Mouse (Mus musculus) midbrain, postnatal 0 days (tissue): Measurements from ENCODE around the gene Mmadhc. TPM values are rescaled to one million over a fixed set of nuclear protein-coding genes. Genes with fewer than 3 reads are reported as not detected.

Experiments used
- ATAC-seq: fragments of 200-750 bp; cut with Nextera tagmentation; 2 replicates; pipeline ENCODE4 v1.8.0; 2017; ENCODE audit warnings: moderate number of reproducible peaks, mild to moderate bottlenecking, moderate TSS enrichment, moderate library complexity; ENCODE audit not compliant: low FRiP score
- DNase-seq: peaks from one replicate; pipeline ENCODE4 v3.0.0-alpha.2; 2015; ENCODE audit warnings: low spot score
- H3K27ac ChIP-seq: fragments of 300-500 bp; sonication (generic); 2 replicates; pipeline ENCODE4 v1.5.1; 2014; ENCODE audit warnings: low read depth, mild to moderate bottlenecking, low read length, mixed read lengths
- H3K27me3 ChIP-seq: fragments of 300-500 bp; sonication (generic); 2 replicates; pipeline ENCODE4 v1.6.1; 2014; ENCODE audit warnings: low read length, control low read depth, mixed read lengths; ENCODE audit not compliant: insufficient read depth
- H3K36me3 ChIP-seq: fragments of 300-500 bp; sonication (generic); 2 replicates; pipeline ENCODE4 v1.6.1; 2014; ENCODE audit warnings: low read length, control low read depth, mixed read lengths; ENCODE audit not compliant: insufficient read depth
- H3K4me1 ChIP-seq: fragments of 300-500 bp; sonication (generic); 2 replicates; pipeline ENCODE4 v1.6.1; 2014; ENCODE audit warnings: mild to moderate bottlenecking, control low read depth, antibody characterized with exemption, low read length, mixed read lengths; ENCODE audit not compliant: insufficient read depth
- H3K4me2 ChIP-seq: fragments of 300-500 bp; sonication (generic); 2 replicates; pipeline ENCODE4 v1.6.1; 2014; ENCODE audit warnings: low read depth, mild to moderate bottlenecking, low read length, mixed read lengths; ENCODE audit not compliant: poor library complexity, severe bottlenecking
- H3K4me3 ChIP-seq: fragments of 300-500 bp; sonication (generic); 2 replicates; pipeline ENCODE4 v1.5.1; 2014; ENCODE audit warnings: low read depth, mild to moderate bottlenecking, low read length, moderate library complexity
- H3K9ac ChIP-seq: fragments of 300-500 bp; sonication (generic); replicated peaks from 2 replicates; pipeline ENCODE4 v1.6.1; 2014; ENCODE audit warnings: mild to moderate bottlenecking, low read length, moderate library complexity, mixed read lengths; ENCODE audit not compliant: poor library complexity, severe bottlenecking
- H3K9me3 ChIP-seq: fragments of 300-500 bp; sonication (generic); 2 replicates; pipeline ENCODE4 v1.6.1; 2016; ENCODE audit warnings: low read length, control low read depth
- CTCF ChIP-seq: IDR thresholded peaks from 2 replicates; pipeline ENCODE4 v1.5.1; 2016; ENCODE audit warnings: antibody characterized with exemption, mild to moderate bottlenecking
- WGBS: fragments of 180-500 bp; shearing (Covaris S2); extraction: QIAGEN DNeasy Blood & Tissue Kit; methylation state at CpG from one replicate; pipeline ENCODE4 v1.1.7; 2014; 5-methylcytosine and 5-hydroxymethylcytosine counted together
- polyA plus RNA-seq: library from polyadenylated mRNA; unstranded; fragments of >200 nt; fragmentation: Nextera tagmentation; extraction: Ambion mirVana; gene quantifications from 2 replicates; pipeline ENCODE4 v1.2.1, GENCODE M21; 2015
- total RNA-seq: library from RNA; depleted of rRNA; stranded (reverse); fragments of >200 nt; gene quantifications from 2 replicates; pipeline ENCODE4 v1.2.3, GENCODE M21; 2014

The Mmadhc gene
- total and polyA plus RNA-seq, 2 experiments from 2014 or later: 58.0 to 130 TPM

- Histone ChIP-seq H3K27me3 (no peaks in the 10 kb centered on the region), H3K4me3 (no peak overlapping the region), H3K9ac (no peak overlapping the region), H3K36me3 (peaks cover 19% of the 10 kb centered on the region; the same call in 1 of the 2 replicates), H3K27ac (no peak overlapping the region), H3K9me3 (no peaks in the 10 kb centered on the region), H3K4me1 (peaks cover 5% of the 10 kb centered on the region), H3K4me2 (no peak overlapping the region)
- no peak for TF ChIP-seq CTCF
- DNase-seq: no peak
- 79% methylated on average over 3 of the region's 3 CpGs for WGBS
- ATAC-seq: no peak
These were observed 3.0 kb downstream of the Mmadhc start for GRCm38 (mm10) chr2:50293572-50293971.

DNA sequence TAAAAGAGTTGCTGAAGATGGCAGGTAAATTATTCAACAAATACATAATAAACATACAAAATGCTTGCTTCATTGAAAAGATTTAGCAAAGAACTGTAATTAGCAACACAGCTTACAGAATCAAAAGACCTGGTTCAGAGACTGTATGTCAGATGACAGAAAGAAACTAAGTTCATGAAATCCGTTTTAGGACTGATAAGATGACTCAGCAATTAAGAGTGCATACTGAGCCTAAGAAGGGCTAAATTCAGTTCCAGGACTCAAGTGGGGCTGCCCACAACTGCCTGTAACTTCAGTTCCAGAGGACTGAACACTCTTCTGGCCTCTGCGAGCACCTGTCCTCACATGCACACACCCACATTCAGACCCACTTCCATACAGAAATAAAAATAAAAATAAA, 4.7 kb downstream of the Mmadhc start:
- Histone ChIP-seq H3K9me3 (no peaks in the 10 kb centered on the region), H3K4me2 (no peak overlapping the region), H3K36me3 (peaks cover 31% of the 10 kb centered on the region; the same call in 1 of the 2 replicates), H3K9ac (no peak overlapping the region), H3K4me1 (peaks cover 5% of the 10 kb centered on the region), H3K4me3 (no peak overlapping the region), H3K27me3 (no peaks in the 10 kb centered on the region), H3K27ac (no peak overlapping the region)
- 71% methylated on average over 2 of the region's 2 CpGs for WGBS
- TF ChIP-seq CTCF: no peak
- ATAC-seq: no peak
- DNase-seq: no peak

DNA sequence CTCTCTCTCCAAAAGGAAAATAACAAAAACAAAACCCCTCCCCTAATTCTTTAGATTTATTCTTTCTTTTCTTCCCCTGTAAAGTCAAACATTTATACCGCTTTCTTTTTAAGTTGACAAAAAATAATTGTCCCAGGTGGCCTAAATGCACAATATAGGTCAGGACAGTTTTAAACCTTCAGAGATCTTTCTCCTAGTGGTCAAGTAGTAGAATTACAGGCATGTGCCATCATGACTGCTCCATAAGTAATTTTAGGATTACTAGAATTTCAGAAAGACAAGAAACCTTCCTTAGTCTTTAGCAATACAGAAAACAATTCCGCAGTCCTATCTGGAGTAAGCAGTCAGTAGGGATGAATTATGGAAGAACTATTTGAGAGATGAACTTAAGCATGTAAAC, 5.8 kb downstream of the Mmadhc start:
- ATAC-seq: no peak
- H3K9me3 ChIP-seq: no peaks in the 10 kb centered on the region
- H3K36me3 ChIP-seq: peaks cover 37% of the 10 kb centered on the region; the same call in 1 of the 2 replicates
- no peak overlapping the region for H3K9ac ChIP-seq
- peaks cover 5% of the 10 kb centered on the region for H3K4me1 ChIP-seq
- no peak overlapping the region for H3K4me2 ChIP-seq
- no peaks in the 10 kb centered on the region for H3K27me3 ChIP-seq
- no peak for DNase-seq
- peak; percentile 60 for TF ChIP-seq CTCF
- H3K27ac ChIP-seq: no peak overlapping the region
- H3K4me3 ChIP-seq: no peak overlapping the region
- WGBS: 95% methylated on average over 2 of the region's 2 CpGs

DNA sequence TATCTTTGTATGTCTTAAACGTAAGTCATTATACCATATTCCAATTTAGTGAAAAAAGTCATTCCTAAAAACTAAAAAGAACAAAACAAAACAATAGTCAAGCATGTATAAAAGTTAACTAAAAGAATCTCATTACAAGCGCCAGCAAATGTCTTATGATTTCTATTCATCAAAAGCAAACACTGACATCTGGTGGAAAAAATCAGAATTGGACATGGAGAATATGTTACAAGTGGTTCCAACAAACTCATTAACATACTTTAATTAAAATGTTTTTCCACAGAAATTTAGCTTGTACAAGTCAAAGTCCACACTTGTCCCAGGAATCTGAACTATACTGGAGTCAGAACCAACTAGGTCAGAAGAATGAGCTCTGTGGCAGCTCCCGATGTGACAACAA, 11.8 kb downstream of the Mmadhc start:
- H3K4me3 ChIP-seq: no peak overlapping the region
- no peak overlapping the region for H3K9ac ChIP-seq
- H3K27me3 ChIP-seq: no peaks in the 10 kb centered on the region
- ATAC-seq: no peak
- H3K4me2 ChIP-seq: no peak overlapping the region
- peak; percentile 74 for TF ChIP-seq CTCF
- no peak overlapping the region for H3K27ac ChIP-seq
- 67% methylated on average over 3 of the region's 3 CpGs for WGBS
- peak; percentile 71 for DNase-seq
- H3K36me3 ChIP-seq: peaks cover 28% of the 10 kb centered on the region; the same call in 1 of the 2 replicates
- no peaks in the 10 kb centered on the region for H3K4me1 ChIP-seq
- no peaks in the 10 kb centered on the region for H3K9me3 ChIP-seq

- Histone ChIP-seq H3K4me3 (no peak overlapping the region), H3K27ac (no peak overlapping the region), H3K9me3 (no peaks in the 10 kb centered on the region), H3K27me3 (no peaks in the 10 kb centered on the region), H3K4me2 (no peak overlapping the region), H3K9ac (no peak overlapping the region), H3K36me3 (peaks cover 28% of the 10 kb centered on the region; the same call in 1 of the 2 replicates), H3K4me1 (no peaks in the 10 kb centered on the region)
- no peak for TF ChIP-seq CTCF
- DNase-seq (no peak), ATAC-seq (no peak)
- WGBS: 84% methylated on average over 5 of the region's 5 CpGs
These were observed 12.6 kb downstream of the Mmadhc start for GRCm38 (mm10) chr2:50284040-50284439.

DNA sequence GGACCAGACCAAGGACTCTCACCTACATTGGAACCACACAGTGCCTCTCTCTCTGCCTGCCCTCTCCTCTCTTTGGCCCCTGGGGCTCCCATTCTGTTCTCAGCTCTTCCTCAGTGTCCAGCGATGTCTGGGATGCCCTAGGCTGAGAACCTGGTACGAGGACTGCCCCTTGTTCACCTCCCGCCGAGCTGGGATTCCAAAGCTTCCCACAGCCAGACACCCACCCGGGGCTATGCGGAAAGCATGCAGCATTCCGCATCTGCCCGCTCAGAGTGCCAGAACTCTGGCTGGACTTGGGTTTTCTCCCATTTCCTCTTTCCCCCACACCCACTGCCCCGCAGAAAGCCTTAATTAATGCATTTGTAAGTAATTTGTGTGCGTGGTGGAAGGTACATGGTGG, 19.9 kb downstream of the Mmadhc start:
- Histone ChIP-seq H3K4me3 (no peak overlapping the region), H3K9ac (no peak overlapping the region), H3K4me2 (no peak overlapping the region), H3K27ac (no peak overlapping the region), H3K27me3 (no peaks in the 10 kb centered on the region), H3K36me3 (peaks cover 8% of the 10 kb centered on the region; the same call in 1 of the 2 replicates), H3K4me1 (no peaks in the 10 kb centered on the region), H3K9me3 (no peaks in the 10 kb centered on the region)
- DNase-seq: no peak
- 67% methylated on average over 10 of the region's 10 CpGs for whole genome bisulfite sequencing
- TF ChIP-seq CTCF: no peak
- ATAC-seq: no peak
